Mouse (Mus musculus) thymus, adult 2 months (tissue): ENCODE measurements around the gene Chrng. TPM values are rescaled to one million over a fixed set of nuclear protein-coding genes. Genes with fewer than 3 reads are reported as not detected.

Experiments used
- DNase-seq: peaks from one replicate; pipeline ENCODE4 v3.0.0; 2021
- H3K27ac ChIP-seq: fragments of 200-500 bp; 2 replicates; pipeline ENCODE4 v1.5.1; 2012; ENCODE audit warnings: low read length, control low read depth; ENCODE audit not compliant: control insufficient read depth, insufficient read depth
- H3K27me3 ChIP-seq: fragments of 200-500 bp; 2 replicates; pipeline ENCODE4 v1.6.1; 2012; ENCODE audit warnings: mild to moderate bottlenecking, low read length, moderate library complexity, mixed read lengths; ENCODE audit not compliant: control insufficient read depth, insufficient read depth
- H3K36me3 ChIP-seq: fragments of 200-500 bp; 2 replicates; pipeline ENCODE4 v1.6.1; 2012; ENCODE audit warnings: mild to moderate bottlenecking, low read length, moderate library complexity; ENCODE audit not compliant: control insufficient read depth, insufficient read depth
- H3K4me1 ChIP-seq: fragments of 200-500 bp; replicated peaks from 2 replicates; pipeline ENCODE4 v1.6.1; 2012; ENCODE audit warnings: low read length; ENCODE audit not compliant: control insufficient read depth, insufficient read depth
- H3K4me3 ChIP-seq: fragments of 200-500 bp; 2 replicates; pipeline ENCODE4 v1.5.1; 2012; ENCODE audit warnings: mild to moderate bottlenecking, low read length, control low read depth, moderate library complexity; ENCODE audit not compliant: control insufficient read depth, insufficient read depth
- CTCF ChIP-seq: fragments of 200-500 bp; IDR thresholded peaks from 2 replicates; pipeline ENCODE4 v1.5.1; 2012; ENCODE audit warnings: mild to moderate bottlenecking, control low read depth, low read length, moderate library complexity, borderline replicate concordance; ENCODE audit not compliant: control insufficient read depth, poor library complexity, insufficient read depth; ENCODE audit errors: extremely low read depth
- POLR2A ChIP-seq: fragments of 200-500 bp; IDR thresholded peaks from 2 replicates; pipeline ENCODE4 v1.6.1; 2012; ENCODE audit warnings: mild to moderate bottlenecking, low read length, control low read depth, moderate library complexity; ENCODE audit not compliant: control insufficient read depth, poor library complexity, insufficient read depth; ENCODE audit errors: extremely low read depth
- WGBS: fragments of 180-500 bp; shearing (Covaris S2); methylation state at CpG from one replicate; pipeline ENCODE4 v1.1.7; 2018; 5-methylcytosine and 5-hydroxymethylcytosine counted together
- polyA plus RNA-seq: library from polyadenylated mRNA; depleted of rRNA; stranded (reverse); fragments of >200 nt; gene quantifications from 2 replicates; pipeline ENCODE4 v1.2.3, GENCODE M21; 2012

The Chrng gene
- polyA plus RNA-seq, 1 experiment: 0.15 TPM

DNA sequence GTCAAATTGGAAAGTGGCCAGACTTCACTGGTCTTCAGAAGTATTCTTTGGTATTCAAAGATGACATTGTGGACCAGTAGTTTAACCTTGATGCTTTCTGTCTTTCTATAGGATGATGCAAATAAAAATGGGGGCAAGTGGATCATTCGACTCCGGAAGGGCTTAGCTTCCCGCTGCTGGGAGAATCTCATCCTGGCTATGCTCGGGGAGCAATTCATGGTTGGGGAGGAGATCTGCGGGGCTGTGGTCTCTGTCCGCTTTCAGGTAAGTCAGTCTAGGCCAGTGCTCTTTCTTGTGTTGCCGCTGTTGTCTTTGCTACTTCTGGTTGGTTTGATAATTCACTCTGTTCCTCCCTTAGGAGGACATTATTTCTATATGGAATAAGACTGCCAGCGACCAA, 21.3 kb downstream of the Chrng start:
- no peaks in the 10 kb centered on the region for H3K4me1 ChIP-seq
- 98% methylated on average over 8 of the region's 8 CpGs for WGBS
- DNase-seq: no peak
- H3K27ac ChIP-seq: no peak overlapping the region
- H3K4me3 ChIP-seq: no peak overlapping the region
- no peaks in the 10 kb centered on the region for H3K27me3 ChIP-seq
- TF ChIP-seq CTCF (no peak), POLR2A (no peak)
- peaks cover 95% of the 10 kb centered on the region for H3K36me3 ChIP-seq

DNA sequence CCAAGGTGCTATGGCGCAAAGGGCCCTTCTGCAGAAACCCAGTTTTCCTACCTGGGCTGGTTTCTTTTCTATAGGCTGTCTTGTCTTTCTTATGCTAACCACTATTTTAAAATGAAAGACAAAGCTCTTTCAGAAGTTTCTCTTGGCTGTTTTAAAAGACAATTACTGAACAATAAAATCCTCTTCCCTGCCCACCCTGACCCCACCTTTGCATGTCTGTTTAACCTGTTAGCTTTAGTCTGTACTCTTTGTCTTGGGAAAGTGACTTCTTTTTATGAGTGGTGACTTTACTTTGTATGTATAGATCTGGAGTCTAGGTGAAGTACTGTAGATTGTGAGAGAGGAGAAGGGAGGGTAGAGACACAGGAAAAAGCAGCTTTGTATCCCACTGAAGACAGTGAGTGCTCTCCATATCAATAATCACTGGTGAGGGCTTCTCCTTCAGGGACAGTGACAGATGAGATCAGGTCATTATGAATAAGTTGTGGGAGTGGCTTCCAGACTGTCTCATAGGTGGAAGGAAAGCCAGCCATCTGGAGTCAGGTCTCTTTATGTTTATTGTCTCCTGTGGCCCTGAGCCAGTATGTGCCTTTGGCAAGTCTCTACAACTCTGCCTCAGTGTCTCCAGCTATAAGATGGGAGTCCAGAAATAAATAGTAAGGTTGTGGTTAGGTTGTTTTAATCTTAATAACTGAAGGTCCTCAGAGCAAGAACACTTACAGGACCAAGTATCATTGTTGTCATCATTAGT, 22.1 kb downstream of the Chrng start:
- H3K4me1 ChIP-seq: no peaks in the 10 kb centered on the region
- no peak for DNase-seq
- 100% methylated on average over 1 of the region's 1 CpGs for WGBS
- H3K36me3 ChIP-seq: peaks cover 89% of the 10 kb centered on the region
- TF ChIP-seq CTCF (no peak), POLR2A (no peak)
- H3K4me3 ChIP-seq: no peak overlapping the region
- H3K27ac ChIP-seq: no peak overlapping the region
- no peaks in the 10 kb centered on the region for H3K27me3 ChIP-seq

- TF ChIP-seq POLR2A: no peak
- TF ChIP-seq CTCF: no peak
- Histone ChIP-seq H3K4me3 (no peak overlapping the region), H3K27me3 (no peaks in the 10 kb centered on the region), H3K27ac (no peak overlapping the region), H3K36me3 (peaks cover 83% of the 10 kb centered on the region), H3K4me1 (no peaks in the 10 kb centered on the region)
- DNase-seq: no peak
- WGBS: 97% methylated on average over 3 of the region's 3 CpGs
Observed at GRCm38 (mm10) chr1:87227160-87227550, 22.7 kb downstream of the Chrng start.

- no peak overlapping the region for H3K4me3 ChIP-seq
- peaks cover 55% of the 10 kb centered on the region for H3K36me3 ChIP-seq
- WGBS: 99% methylated on average over 5 of the region's 5 CpGs
- H3K27ac ChIP-seq: no peak overlapping the region
- DNase-seq: no peak
- no peaks in the 10 kb centered on the region for H3K27me3 ChIP-seq
- no peaks in the 10 kb centered on the region for H3K4me1 ChIP-seq
- TF ChIP-seq CTCF: no peak
- TF ChIP-seq POLR2A: no peak
Observed at GRCm38 (mm10) chr1:87230606-87231005, 26.1 kb downstream of the Chrng start.

GRCm38 (mm10) chr1:87232197-87232596, 27.7 kb downstream of the Chrng start:
- DNase-seq: no peak
- Histone ChIP-seq H3K36me3 (peaks cover 40% of the 10 kb centered on the region), H3K27me3 (no peaks in the 10 kb centered on the region), H3K27ac (no peak overlapping the region), H3K4me1 (no peaks in the 10 kb centered on the region), H3K4me3 (no peak overlapping the region)
- WGBS: 92% methylated on average over 7 of the region's 7 CpGs
- TF ChIP-seq POLR2A: no peak
- TF ChIP-seq CTCF: no peak

GRCm38 (mm10) chr1:87239056-87239455, 34.6 kb downstream of the Chrng start:
- no peaks in the 10 kb centered on the region for H3K27me3 ChIP-seq
- no peak overlapping the region for H3K4me3 ChIP-seq
- no peak for DNase-seq
- 88% methylated on average over 8 of the region's 8 CpGs for WGBS
- no peak overlapping the region for H3K27ac ChIP-seq
- no peaks in the 10 kb centered on the region for H3K4me1 ChIP-seq
- no peak for TF ChIP-seq CTCF
- H3K36me3 ChIP-seq: no peaks in the 10 kb centered on the region

DNA sequence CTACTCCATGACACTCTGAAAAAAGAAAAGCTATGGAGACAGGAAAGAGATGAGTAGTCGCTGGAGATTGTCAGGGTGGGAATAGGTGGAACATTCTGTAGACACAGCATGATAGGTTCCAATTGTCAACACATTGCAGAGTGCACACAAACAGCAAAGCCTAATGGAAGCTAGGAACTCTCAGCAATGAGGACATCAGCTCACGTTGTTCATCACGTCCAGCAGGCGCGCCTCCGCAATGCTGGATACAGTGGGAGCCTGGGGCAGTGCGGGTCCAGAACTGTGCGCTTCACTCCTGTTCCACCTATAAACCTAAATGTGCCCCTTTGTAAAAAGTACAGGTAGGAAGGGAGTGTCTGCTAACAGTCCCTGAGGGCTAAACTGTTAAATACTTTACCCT, 38.6 kb downstream of the Chrng start:
- H3K27ac ChIP-seq: no peak overlapping the region
- 97% methylated on average over 8 of the region's 8 CpGs for WGBS
- H3K4me3 ChIP-seq: no peak overlapping the region
- no peak for TF ChIP-seq CTCF
- no peak for TF ChIP-seq POLR2A
- H3K27me3 ChIP-seq: no peaks in the 10 kb centered on the region
- H3K4me1 ChIP-seq: peaks cover 3% of the 10 kb centered on the region; the same call in 1 of the 2 replicates
- no peak for DNase-seq
- no peaks in the 10 kb centered on the region for H3K36me3 ChIP-seq
